Mouse (Mus musculus): ENCODE measurements at regions not wholly inside any gene's neighbourhood (a gene's known extent, or its start where the extent isn't known, plus 50 kb on each side); places are given as distances from the start of the nearest gene placed in this dataset.

GRCm38 (mm10) chr14:100468311-100468710 lies 183.8 kb upstream of the Klf12 start:
- no peak for TF ChIP-seq CTCF (IDR thresholded peaks at IDR 0.05)
- TF ChIP-seq EP300 (IDR thresholded peaks at IDR 0.05) = no peak

Measured in lung, postnatal 0 days (tissue).